Mouse (Mus musculus) G1E (cell line): ENCODE data around the gene Zc3hav1.

ENCODE experiments used
- CTCF ChIP-seq: IDR thresholded peaks from 2 replicates; pipeline ENCODE4 v1.5.1; 2012; ENCODE audit warnings: low read depth, low read length, inconsistent platforms, mixed read lengths
- TAL1 ChIP-seq: conservative IDR thresholded peaks from 2 replicates; pipeline ENCODE4 v1.6.1; 2012; ENCODE audit warnings: low read depth, low read length, inconsistent platforms, mixed read lengths

GRCm38 (mm10) chr6:38343581-38343980 lies 10.8 kb downstream of the Zc3hav1 start:
- TF ChIP-seq CTCF = no peak
- no peak for TF ChIP-seq TAL1
